In the genomic region with DNA sequence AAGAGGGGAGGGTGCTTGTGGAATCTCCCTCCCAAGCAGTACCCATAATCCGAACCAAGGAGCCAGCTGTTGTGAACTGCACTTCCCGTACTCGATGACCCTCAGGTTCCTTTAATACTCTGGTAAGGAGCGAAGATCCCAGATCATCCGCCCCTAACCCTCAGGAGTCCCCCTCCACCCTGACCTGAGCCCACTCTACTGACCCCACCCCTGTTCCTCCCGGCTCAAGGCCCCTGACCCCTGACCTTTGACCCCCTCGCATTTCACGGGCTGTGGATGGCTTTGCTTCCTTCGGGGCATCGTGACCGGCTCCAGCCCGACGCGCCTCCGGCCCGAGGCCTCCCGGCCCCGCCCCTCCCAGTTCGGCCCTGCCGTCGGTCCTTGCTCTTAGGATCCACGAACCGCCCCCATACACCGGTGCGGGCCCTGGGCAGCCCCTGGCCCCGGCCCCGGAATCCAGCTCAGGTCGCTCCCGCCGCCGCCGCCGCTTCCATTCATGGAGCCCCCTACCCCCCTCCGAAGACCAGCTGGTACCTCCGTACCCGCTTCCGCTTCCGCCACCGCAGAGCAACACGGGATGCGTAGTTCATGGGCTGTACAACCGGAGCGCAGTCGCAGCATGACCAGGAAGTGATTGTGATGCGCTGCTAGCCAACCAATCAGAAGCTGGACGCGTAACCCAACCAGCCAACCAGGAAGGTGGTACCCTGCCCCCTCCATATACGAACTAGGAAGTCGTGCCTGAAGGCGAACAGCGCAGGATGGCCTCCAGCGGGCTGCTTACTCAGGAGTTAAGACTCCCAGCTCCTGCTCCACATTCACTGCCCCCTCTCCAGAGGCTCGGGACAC, we compare ENCODE assay signal across 8 mouse cellular contexts. TPM values are rescaled to one million over a fixed set of nuclear protein-coding genes. Genes with fewer than 3 reads are reported as not detected.
DNase-seq lines count a peak whose midpoint lies in the region; ATAC-seq lines count a peak whose summit lies in the region.

Zfp513 (minus strand) TSS at position 562 of the 849 bp plus-strand sequence.

- peak within 1 kb of the TSS; percentile 96 for H3K27ac ChIP-seq in heart, embryonic 10.5 days
- H3K27ac ChIP-seq in kidney, embryonic 15.5 days = peak within 1 kb of the TSS; percentile 91

- H3K4me3 ChIP-seq in heart, embryonic 10.5 days = peak within 1 kb of the TSS; percentile 85
- peak within 1 kb of the TSS; percentile 94 for H3K4me3 ChIP-seq in kidney, embryonic 15.5 days (replicated peaks)

- peak; percentile 91 to 93 for DNase-seq in B cell, adult 2 months
- DNase-seq in brain, adult 2 months (ENCODE audit: low read depth, low spot score) = peak; percentile 100
- DNase-seq in heart, embryonic 10.5 days (ENCODE audit: low spot score) = peak; percentile 100
- DNase-seq in liver = peak; percentile 95
- DNase-seq in spleen, postnatal 4 days (ENCODE audit: low spot score in 2 of 2) = peak; percentile 93 to 94

- peak; percentile 98 for ATAC-seq in erythroblast, adult 5-6 weeks (replicated peaks; ENCODE audit: low FRiP score, poor library complexity, severe bottlenecking)
- ATAC-seq in kidney, embryonic 15.5 days (replicated peaks; ENCODE audit: low FRiP score) = peak; percentile 96
- peak; percentile 95 for ATAC-seq in monocyte, adult 5-6 weeks (replicated peaks; ENCODE audit: insufficient number of reproducible peaks, low FRiP score, low TSS enrichment, poor library complexity, severe bottlenecking)

- peaks cover 8% of the 10 kb centered on the region; the same call in 1 of the 2 replicates for H3K4me1 ChIP-seq in heart, embryonic 10.5 days
- peaks cover 33% of the 10 kb centered on the region for H3K4me1 ChIP-seq in kidney, embryonic 15.5 days

- under 1% methylated on average over 51 of the region's 53 CpGs for WGBS in heart, embryonic 10.5 days
- WGBS in kidney, embryonic 15.5 days = under 1% methylated on average over 53 of the region's 53 CpGs

- H3K36me3 ChIP-seq in heart, embryonic 10.5 days = peaks cover 83% of the 10 kb centered on the region
- peaks cover 82% of the 10 kb centered on the region for H3K36me3 ChIP-seq in kidney, embryonic 15.5 days

- H3K9ac ChIP-seq in kidney, embryonic 15.5 days = peak within 1 kb of the TSS; percentile 85

- H3K4me2 ChIP-seq in kidney, embryonic 15.5 days = peak within 1 kb of the TSS; percentile 76

- H3K9me3 ChIP-seq in heart, embryonic 10.5 days = peaks cover 5% of the 10 kb centered on the region
- H3K9me3 ChIP-seq in kidney, embryonic 15.5 days (replicated peaks) = peaks cover 4% of the 10 kb centered on the region

- no peaks in the 10 kb centered on the region for H3K27me3 ChIP-seq in heart, embryonic 10.5 days (ENCODE audit: insufficient read depth, poor library complexity, severe bottlenecking)
- H3K27me3 ChIP-seq in kidney, embryonic 15.5 days = no peaks in the 10 kb centered on the region

RNA-seq across cellular contexts. Expression of gene Zfp513, which starts in this region (rescaled TPM):
- 2.3 and 4.8 TPM in 2 replicates for total RNA-seq in erythroblast, adult 5-6 weeks (2015; ENCODE audit: low replicate concordance)
- 5.5 and 5.9 TPM in 2 replicates for total RNA-seq in erythroblast, adult 5-6 weeks (2017; ENCODE audit: low replicate concordance)
- polyA plus RNA-seq in heart, embryonic 10.5 days (2016; fragmentation: Nextera tagmentation; extraction: Ambion mirVana) = 7.3 and 11.0 TPM in 2 replicates
- polyA plus RNA-seq in kidney, embryonic 15.5 days (2015; fragmentation: Nextera tagmentation; extraction: Ambion mirVana) = 9.1 and 11.9 TPM in 2 replicates
- 13.8 to 18.5 TPM (median 16.0 TPM) in 3 replicates for total RNA-seq in monocyte, adult 5-6 weeks (2017)

Comparison
In these comparisons a context has a peak if more than half of its experiments do, and no peak if none do; other contexts are left out.
1. Peak in every context shown above with its lines: DNase-seq, ATAC-seq, H3K4me3 ChIP-seq and H3K27ac ChIP-seq.